Mouse (Mus musculus) thymus, adult 2 months (tissue): ENCODE results near the gene Abhd16a.

Experiments
- CTCF ChIP-seq: fragments of 200-500 bp; IDR thresholded peaks from 2 replicates; pipeline ENCODE4 v1.5.1; 2012; ENCODE audit warnings: mild to moderate bottlenecking, control low read depth, low read length, moderate library complexity, borderline replicate concordance; ENCODE audit not compliant: control insufficient read depth, poor library complexity, insufficient read depth; ENCODE audit errors: extremely low read depth
- POLR2A ChIP-seq: fragments of 200-500 bp; IDR thresholded peaks from 2 replicates; pipeline ENCODE4 v1.6.1; 2012; ENCODE audit warnings: mild to moderate bottlenecking, low read length, control low read depth, moderate library complexity; ENCODE audit not compliant: control insufficient read depth, poor library complexity, insufficient read depth; ENCODE audit errors: extremely low read depth

- TF ChIP-seq POLR2A (no peak), CTCF (no peak)
Measured at GRCm38 (mm10) chr17:35057090-35057489, 32.0 kb upstream of the Abhd16a start.
